Mouse (Mus musculus): ENCODE results near the gene Hook1. TPM values are rescaled to one million over a fixed set of nuclear protein-coding genes. Genes with fewer than 3 reads are reported as not detected.
"Not testable (repeated sequence)": the region's sequence is repeated elsewhere in the genome, so short reads cannot be mapped to it uniquely, and the experiment has no call there.

Hook1 gene
- polyA plus RNA-seq, 1 experiment: 1.8 TPM

DNA sequence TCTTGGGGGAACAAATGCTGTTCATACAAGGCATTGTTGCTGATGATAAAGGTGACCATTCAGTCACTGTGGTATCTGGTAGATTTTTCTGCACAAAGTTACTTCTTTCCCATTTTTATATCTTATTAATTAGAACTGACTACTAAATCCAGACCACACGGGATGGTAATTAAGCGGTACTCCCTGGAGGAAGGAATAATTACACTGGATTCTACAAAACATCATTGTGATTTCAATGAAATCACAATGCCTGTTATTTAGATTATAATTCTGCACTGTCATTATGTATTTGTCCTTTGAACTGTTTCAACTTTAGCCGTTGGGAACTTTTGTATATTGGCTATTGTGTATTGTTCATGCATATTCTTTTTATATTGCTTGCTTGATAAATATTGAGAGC, 28.3 kb upstream of the Hook1 start:
- H3K4me3 ChIP-seq (ENCODE audit: insufficient read depth, low read length): no peak overlapping the region
- H3K4me1 ChIP-seq (ENCODE audit: control insufficient read depth, insufficient read depth, low read length): no peaks in the 10 kb centered on the region
- TF ChIP-seq CTCF (IDR thresholded peaks at IDR 0.05; ENCODE audit: low read depth, low read length) (no peak), POLR2A (IDR thresholded peaks at IDR 0.05; ENCODE audit: borderline replicate concordance, low read depth, low read length) (no peak)
- no peak overlapping the region for H3K27ac ChIP-seq (ENCODE audit: insufficient read depth, low read depth, low read length)

DNA sequence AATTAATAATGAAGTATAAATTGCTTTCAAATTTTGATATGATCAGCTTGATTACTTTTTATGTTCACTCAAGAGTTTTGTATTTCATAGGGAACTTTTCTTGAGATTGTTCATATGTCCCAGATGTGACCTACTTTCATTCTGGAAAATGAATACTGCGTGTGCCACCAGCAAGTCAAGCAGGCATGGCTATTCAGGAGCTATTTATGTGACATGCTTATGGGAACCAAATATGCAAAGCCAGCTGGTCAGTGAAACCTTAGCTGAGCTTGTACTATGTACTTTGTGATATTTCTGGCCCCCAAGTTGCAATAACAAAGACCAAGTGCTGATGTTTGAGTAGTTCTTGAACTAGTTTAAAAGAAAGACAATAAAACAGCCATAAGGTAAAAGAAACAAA, 19.1 kb upstream of the Hook1 start:
- H3K27ac ChIP-seq (ENCODE audit: insufficient read depth, low read depth, low read length): no peak overlapping the region
- no peaks in the 10 kb centered on the region for H3K4me1 ChIP-seq (ENCODE audit: control insufficient read depth, insufficient read depth, low read length)
- no peak overlapping the region for H3K4me3 ChIP-seq (ENCODE audit: insufficient read depth, low read length)
- TF ChIP-seq CTCF (IDR thresholded peaks at IDR 0.05; ENCODE audit: low read depth, low read length) (no peak), POLR2A (IDR thresholded peaks at IDR 0.05; ENCODE audit: borderline replicate concordance, low read depth, low read length) (no peak)

GRCm38 (mm10) chr4:95953328-95953727, 13.7 kb upstream of the Hook1 start:
- TF ChIP-seq CTCF (IDR thresholded peaks at IDR 0.05; ENCODE audit: low read depth, low read length): no peak
- TF ChIP-seq POLR2A (IDR thresholded peaks at IDR 0.05; ENCODE audit: borderline replicate concordance, low read depth, low read length): no peak
- Histone ChIP-seq H3K4me3 (ENCODE audit: insufficient read depth, low read length) (no peak overlapping the region), H3K27ac (ENCODE audit: insufficient read depth, low read depth, low read length) (no peak overlapping the region), H3K4me1 (ENCODE audit: control insufficient read depth, insufficient read depth, low read length) (no peaks in the 10 kb centered on the region)

DNA sequence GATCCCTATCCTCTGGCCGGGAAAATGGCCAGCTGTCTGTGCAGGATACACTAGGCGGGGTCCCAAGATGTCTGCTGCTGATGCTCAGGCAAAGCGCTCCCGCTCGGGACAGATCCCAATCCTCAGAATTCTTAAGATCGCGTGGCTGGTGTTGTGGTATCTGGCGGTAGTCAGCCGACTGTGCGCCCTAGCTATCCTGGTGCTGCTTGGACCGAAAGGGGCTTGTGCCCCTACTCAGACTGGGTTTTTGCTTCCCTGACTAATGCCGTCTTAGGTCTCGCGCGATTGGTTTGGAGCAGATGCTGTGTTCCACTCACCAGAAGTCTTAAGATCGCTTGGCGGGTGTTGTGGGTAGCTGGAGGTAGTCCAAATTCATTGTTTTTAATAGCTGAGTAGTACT, 15.2 kb downstream of the Hook1 start:
- not testable (repeated sequence) for H3K4me1 ChIP-seq (ENCODE audit: control insufficient read depth, insufficient read depth, low read length); H3K27ac ChIP-seq (ENCODE audit: insufficient read depth, low read depth, low read length); H3K4me3 ChIP-seq (ENCODE audit: insufficient read depth, low read length)

- no peak overlapping the region for H3K4me3 ChIP-seq (ENCODE audit: insufficient read depth, low read length)
- TF ChIP-seq CTCF (IDR thresholded peaks at IDR 0.05; ENCODE audit: low read depth, low read length) (no peak), POLR2A (IDR thresholded peaks at IDR 0.05; ENCODE audit: borderline replicate concordance, low read depth, low read length) (no peak)
- no peak overlapping the region for H3K27ac ChIP-seq (ENCODE audit: insufficient read depth, low read depth, low read length)
- peaks cover 5% of the 10 kb centered on the region for H3K4me1 ChIP-seq (ENCODE audit: control insufficient read depth, insufficient read depth, low read length)
Measured at GRCm38 (mm10) chr4:96016875-96017274, 49.8 kb downstream of the Hook1 start.

DNA sequence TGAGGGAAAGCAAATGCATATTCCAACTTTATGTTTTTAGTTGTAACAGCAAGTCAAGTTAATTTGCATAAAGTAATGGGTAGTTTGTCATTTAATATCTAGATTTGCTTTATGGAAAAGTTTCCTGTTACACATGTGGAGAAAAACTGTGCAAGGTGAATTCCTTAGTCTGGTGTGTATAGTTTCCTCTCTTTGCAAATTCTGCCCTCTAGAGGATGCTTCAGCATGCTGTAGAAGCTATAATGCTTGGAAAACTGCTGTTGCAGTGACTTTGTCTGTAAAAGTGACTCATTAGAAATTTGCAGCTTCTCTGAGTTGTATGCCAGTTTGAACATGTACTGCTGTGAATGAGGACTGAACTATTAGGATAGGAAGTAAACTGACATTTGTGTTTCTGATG, 55.8 kb downstream of the Hook1 start:
- Histone ChIP-seq H3K4me3 (ENCODE audit: insufficient read depth, low read length) (no peak overlapping the region), H3K4me1 (ENCODE audit: control insufficient read depth, insufficient read depth, low read length) (no peaks in the 10 kb centered on the region), H3K27ac (ENCODE audit: insufficient read depth, low read depth, low read length) (no peak overlapping the region)
- TF ChIP-seq POLR2A (IDR thresholded peaks at IDR 0.05; ENCODE audit: borderline replicate concordance, low read depth, low read length) (no peak), CTCF (IDR thresholded peaks at IDR 0.05; ENCODE audit: low read depth, low read length) (no peak)

GRCm38 (mm10) chr4:96028412-96028811, 61.4 kb downstream of the Hook1 start:
- TF ChIP-seq CTCF (IDR thresholded peaks at IDR 0.05; ENCODE audit: low read depth, low read length): no peak
- no peak for TF ChIP-seq POLR2A (IDR thresholded peaks at IDR 0.05; ENCODE audit: borderline replicate concordance, low read depth, low read length)
- no peaks in the 10 kb centered on the region for H3K4me1 ChIP-seq (ENCODE audit: control insufficient read depth, insufficient read depth, low read length)
- H3K4me3 ChIP-seq (ENCODE audit: insufficient read depth, low read length): no peak overlapping the region
- H3K27ac ChIP-seq (ENCODE audit: insufficient read depth, low read depth, low read length): no peak overlapping the region

GRCm38 (mm10) chr4:96060106-96060505, 93.1 kb downstream of the Hook1 start:
- TF ChIP-seq POLR2A (IDR thresholded peaks at IDR 0.05; ENCODE audit: borderline replicate concordance, low read depth, low read length) (no peak), CTCF (IDR thresholded peaks at IDR 0.05; ENCODE audit: low read depth, low read length) (no peak)
- H3K4me3 ChIP-seq (ENCODE audit: insufficient read depth, low read length): no peak overlapping the region
- no peak overlapping the region for H3K27ac ChIP-seq (ENCODE audit: insufficient read depth, low read depth, low read length)
- no peaks in the 10 kb centered on the region for H3K4me1 ChIP-seq (ENCODE audit: control insufficient read depth, insufficient read depth, low read length)

DNA sequence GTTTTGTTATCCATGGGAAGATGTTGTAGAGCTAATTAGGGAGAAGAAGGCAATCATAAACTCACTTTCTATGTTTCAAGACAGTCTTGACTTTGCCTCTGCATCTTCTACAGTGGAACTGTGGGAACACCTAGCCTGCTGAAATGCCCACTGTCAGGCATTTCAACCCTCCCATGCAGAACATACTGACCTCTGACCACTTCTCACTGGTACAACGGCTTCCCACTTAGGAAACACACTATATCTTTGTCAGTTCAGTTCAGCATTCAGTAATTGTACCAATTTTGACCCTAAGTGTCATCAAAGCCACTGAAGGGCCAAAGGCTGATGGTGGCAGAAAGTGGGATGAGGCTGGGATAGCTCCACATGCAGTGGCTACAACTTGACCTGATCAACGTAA, 95.0 kb downstream of the Hook1 start:
- H3K4me1 ChIP-seq (ENCODE audit: control insufficient read depth, insufficient read depth, low read length): no peaks in the 10 kb centered on the region
- no peak overlapping the region for H3K27ac ChIP-seq (ENCODE audit: insufficient read depth, low read depth, low read length)
- TF ChIP-seq POLR2A (IDR thresholded peaks at IDR 0.05; ENCODE audit: borderline replicate concordance, low read depth, low read length): no peak
- no peak for TF ChIP-seq CTCF (IDR thresholded peaks at IDR 0.05; ENCODE audit: low read depth, low read length)
- no peak overlapping the region for H3K4me3 ChIP-seq (ENCODE audit: insufficient read depth, low read length)

Other genes with a start within 250 kb of the Hook1 start
- not detected in 2 replicates for gene Cyp2j13, start 110.3 kb downstream of the Hook1 start, polyA plus RNA-seq (2012; ENCODE audit: insufficient read depth, insufficient read length, missing spikeins)
- gene Cyp2j12, start 173.9 kb downstream of the Hook1 start, polyA plus RNA-seq (2012; ENCODE audit: insufficient read depth, insufficient read length, missing spikeins): not detected in 2 replicates

Measured in bone marrow macrophage, adult 2 months (primary cell).